In genomic region chr3:107413093-107413492, GRCm38 (mm10) we compare ENCODE assay signal across 15 mouse cellular contexts. TPM values are rescaled to one million over a fixed set of nuclear protein-coding genes. Genes with fewer than 3 reads are reported as not detected.
DNase-seq lines count a peak whose midpoint lies in the region; ATAC-seq and TF ChIP-seq lines count a peak whose summit lies in the region.
"Had no signal": no experiment of that assay in that cellular context is flagged by ENCODE, and none has a peak within 500 bp of the region (broad histone marks: within the 10 kb centered on the region; RNA-seq: fewer than 3 reads in every experiment).

No protein-coding gene starts in this region.

- DNase-seq in embryonic facial prominence, embryonic 14.5 days (ENCODE audit: low spot score): peak; percentile 22
- DNase-seq in embryonic facial prominence, embryonic 10.5 days (ENCODE audit: low spot score): no peak
- DNase-seq in hindbrain, embryonic 11.5 days (ENCODE audit: low spot score): no peak
- peak; percentile 77 for DNase-seq in cerebellum, adult 9-10 months
- DNase-seq in midbrain, postnatal 0 days (ENCODE audit: low spot score): no peak
- DNase-seq in thymus, postnatal 36 days: no peak
- DNase-seq: kidney, adult 8-10 months; lung, adult 2 months had no signal

- ATAC-seq in embryonic facial prominence, embryonic 14.5 days (ENCODE audit: low read depth): peak; percentile 71
- peak; percentile 15; the same call in 1 of the 2 replicates for ATAC-seq in hindbrain, embryonic 15.5 days (ENCODE audit: low FRiP score, low read depth)
- ATAC-seq in hindbrain, embryonic 11.5 days (ENCODE audit: low FRiP score): no peak
- ATAC-seq in midbrain, postnatal 0 days (ENCODE audit: low FRiP score): no peak
- no peak for ATAC-seq in activated CD4-positive, CD25-positive, alpha-beta regulatory T cell, adult 4 months
- ATAC-seq: Patski had no signal

- H3K27me3 ChIP-seq in embryonic facial prominence, embryonic 14.5 days (replicated peaks; ENCODE audit: control insufficient read depth, insufficient read depth, low read length): no peaks in the 10 kb centered on the region
- peaks cover 4% of the 10 kb centered on the region; the same call in 1 of the 2 replicates for H3K27me3 ChIP-seq in embryonic facial prominence, embryonic 10.5 days (replicated peaks; ENCODE audit: low read depth, poor library complexity, severe bottlenecking)
- H3K27me3 ChIP-seq in hindbrain, embryonic 15.5 days: no peaks in the 10 kb centered on the region
- H3K27me3 ChIP-seq in hindbrain, embryonic 11.5 days (ENCODE audit: control insufficient read depth, insufficient read depth, low read length): no peaks in the 10 kb centered on the region
- H3K27me3 ChIP-seq in midbrain, postnatal 0 days (ENCODE audit: insufficient read depth, low read length): no peaks in the 10 kb centered on the region
- H3K27me3 ChIP-seq: heart, embryonic 13.5 days had no signal

- H3K4me2 ChIP-seq in embryonic facial prominence, embryonic 14.5 days (ENCODE audit: low read depth, low read length): no peak overlapping the region
- H3K4me2 ChIP-seq in hindbrain, embryonic 15.5 days: no peak overlapping the region
- H3K4me2 ChIP-seq in hindbrain, embryonic 11.5 days (replicated peaks; ENCODE audit: low read depth, low read length): no peak overlapping the region
- no peak overlapping the region for H3K4me2 ChIP-seq in midbrain, postnatal 0 days (ENCODE audit: low read depth, low read length, poor library complexity, severe bottlenecking)
- H3K4me2 ChIP-seq: heart, embryonic 13.5 days; limb, embryonic 15.5 days had no signal

- no peak overlapping the region for H3K27ac ChIP-seq in embryonic facial prominence, embryonic 14.5 days (replicated peaks; ENCODE audit: low read depth, low read length)
- no peak overlapping the region for H3K27ac ChIP-seq in embryonic facial prominence, embryonic 10.5 days (replicated peaks)
- peak overlapping the region; percentile 75 for H3K27ac ChIP-seq in hindbrain, embryonic 15.5 days (replicated peaks)
- no peak overlapping the region for H3K27ac ChIP-seq in hindbrain, embryonic 11.5 days (ENCODE audit: low read depth, low read length)
- H3K27ac ChIP-seq in midbrain, postnatal 0 days (ENCODE audit: low read depth, low read length): peak overlapping the region; percentile 78; the same call in 1 of the 2 replicates
- H3K27ac ChIP-seq: heart, embryonic 13.5 days; limb, embryonic 15.5 days had no signal

- no peak for TF ChIP-seq CTCF in midbrain, postnatal 0 days (IDR thresholded peaks at IDR 0.05)

- H3K4me1 ChIP-seq in embryonic facial prominence, embryonic 14.5 days (ENCODE audit: control insufficient read depth, insufficient read depth, low read length): no peaks in the 10 kb centered on the region; the same call in 1 of the 2 replicates
- no peaks in the 10 kb centered on the region; the same call in 1 of the 2 replicates for H3K4me1 ChIP-seq in embryonic facial prominence, embryonic 10.5 days
- peaks cover 25% of the 10 kb centered on the region for H3K4me1 ChIP-seq in hindbrain, embryonic 15.5 days (replicated peaks)
- no peaks in the 10 kb centered on the region for H3K4me1 ChIP-seq in hindbrain, embryonic 11.5 days (replicated peaks; ENCODE audit: control insufficient read depth, insufficient read depth, low read length)
- H3K4me1 ChIP-seq in midbrain, postnatal 0 days (ENCODE audit: insufficient read depth, low read length): peaks cover 17% of the 10 kb centered on the region
- H3K4me1 ChIP-seq: limb, embryonic 15.5 days had no signal

- WGBS in embryonic facial prominence, embryonic 14.5 days: 25% methylated on average over 2 of the region's 2 CpGs
- 42% methylated on average over 2 of the region's 2 CpGs for WGBS in embryonic facial prominence, embryonic 10.5 days
- WGBS in hindbrain, embryonic 15.5 days: 48% methylated on average over 2 of the region's 2 CpGs
- WGBS in hindbrain, embryonic 11.5 days: 34% methylated on average over 2 of the region's 2 CpGs
- 30% methylated on average over 2 of the region's 2 CpGs for WGBS in midbrain, postnatal 0 days

- no peak overlapping the region for H3K4me3 ChIP-seq in embryonic facial prominence, embryonic 14.5 days (ENCODE audit: low read depth, low read length)
- no peak overlapping the region for H3K4me3 ChIP-seq in embryonic facial prominence, embryonic 10.5 days
- no peak overlapping the region for H3K4me3 ChIP-seq in hindbrain, embryonic 15.5 days
- H3K4me3 ChIP-seq in hindbrain, embryonic 11.5 days (ENCODE audit: low read depth, low read length): no peak overlapping the region
- H3K4me3 ChIP-seq in midbrain, postnatal 0 days (ENCODE audit: low read depth, low read length): no peak overlapping the region
- H3K4me3 ChIP-seq: heart, embryonic 13.5 days; limb, embryonic 15.5 days; myocyte had no signal

- no peaks in the 10 kb centered on the region for H3K9me3 ChIP-seq in embryonic facial prominence, embryonic 14.5 days (ENCODE audit: control insufficient read depth, low read length)
- H3K9me3 ChIP-seq in embryonic facial prominence, embryonic 10.5 days: no peaks in the 10 kb centered on the region
- H3K9me3 ChIP-seq in hindbrain, embryonic 15.5 days: no peaks in the 10 kb centered on the region
- no peaks in the 10 kb centered on the region for H3K9me3 ChIP-seq in hindbrain, embryonic 11.5 days (ENCODE audit: control insufficient read depth, low read length)
- no peaks in the 10 kb centered on the region for H3K9me3 ChIP-seq in midbrain, postnatal 0 days (ENCODE audit: low read length)
- H3K9me3 ChIP-seq: heart, embryonic 13.5 days; limb, embryonic 15.5 days had no signal

- H3K9ac ChIP-seq in embryonic facial prominence, embryonic 14.5 days (ENCODE audit: low read depth, low read length): no peak overlapping the region
- no peak overlapping the region for H3K9ac ChIP-seq in hindbrain, embryonic 15.5 days
- H3K9ac ChIP-seq in hindbrain, embryonic 11.5 days (ENCODE audit: low read depth, low read length): no peak overlapping the region
- H3K9ac ChIP-seq in midbrain, postnatal 0 days (replicated peaks; ENCODE audit: low read length, poor library complexity, severe bottlenecking): no peak overlapping the region
- H3K9ac ChIP-seq: heart, embryonic 13.5 days; limb, embryonic 15.5 days had no signal

- no peaks in the 10 kb centered on the region for H3K36me3 ChIP-seq in embryonic facial prominence, embryonic 14.5 days (ENCODE audit: control insufficient read depth, insufficient read depth, low read length)
- H3K36me3 ChIP-seq in embryonic facial prominence, embryonic 10.5 days (replicated peaks): no peaks in the 10 kb centered on the region
- no peaks in the 10 kb centered on the region for H3K36me3 ChIP-seq in hindbrain, embryonic 15.5 days
- H3K36me3 ChIP-seq in hindbrain, embryonic 11.5 days (ENCODE audit: control insufficient read depth, insufficient read depth, low read length): no peaks in the 10 kb centered on the region
- H3K36me3 ChIP-seq in midbrain, postnatal 0 days (ENCODE audit: insufficient read depth, low read length): no peaks in the 10 kb centered on the region
- H3K36me3 ChIP-seq: heart, embryonic 13.5 days; limb, embryonic 15.5 days had no signal

RNA-seq across cellular contexts. Expression of gene Kcnc4, which starts 46.3 kb away (rescaled TPM):
- 0.94 and 1.3 TPM in 2 replicates for polyA plus RNA-seq in embryonic facial prominence, embryonic 14.5 days (2014; fragmentation: Nextera tagmentation; extraction: Ambion mirVana)
- 0.32 and 0.33 TPM in 2 replicates for polyA plus RNA-seq in embryonic facial prominence, embryonic 10.5 days (2016; fragmentation: Nextera tagmentation; extraction: Ambion mirVana)
- 10.1 and 10.4 TPM in 2 replicates for polyA plus RNA-seq in hindbrain, embryonic 15.5 days (2015; fragmentation: Nextera tagmentation; extraction: Ambion mirVana)
- polyA plus RNA-seq in hindbrain, embryonic 11.5 days (2014; fragmentation: Nextera tagmentation; extraction: Ambion mirVana): 0.22 and 0.25 TPM in 2 replicates
- 41.3 and 46.8 TPM in 2 replicates for total RNA-seq in midbrain, postnatal 0 days (2014; rRNA removed)
- 16.0 and 17.2 TPM in 2 replicates for polyA plus RNA-seq in midbrain, postnatal 0 days (2015; fragmentation: Nextera tagmentation; extraction: Ambion mirVana)
- not detected for polyA plus RNA-seq in activated CD4-positive, CD25-positive, alpha-beta regulatory T cell, adult 4 months (2017; shearing (Covaris generic))
- polyA plus RNA-seq: myocyte; Patski; stomach, embryonic 14.5 days had no signal

Comparison
In these comparisons a context has a peak if more than half of its experiments do, and no peak if none do; other contexts are left out.
1. ATAC-seq: peak in embryonic facial prominence, embryonic 14.5 days (single experiment) and hindbrain, embryonic 15.5 days (single experiment); none in hindbrain, embryonic 11.5 days (single experiment), midbrain, postnatal 0 days (single experiment) and activated CD4-positive, CD25-positive, alpha-beta regulatory T cell, adult 4 months (single experiment).
2. DNase-seq: peak in embryonic facial prominence, embryonic 14.5 days (single experiment) and cerebellum, adult 9-10 months (single experiment); none in embryonic facial prominence, embryonic 10.5 days (single experiment), hindbrain, embryonic 11.5 days (single experiment), midbrain, postnatal 0 days (single experiment) and thymus, postnatal 36 days (0 of 2).
3. H3K27ac ChIP-seq: peak in hindbrain, embryonic 15.5 days (single experiment) and midbrain, postnatal 0 days (single experiment); none in embryonic facial prominence, embryonic 14.5 days (single experiment), embryonic facial prominence, embryonic 10.5 days (single experiment) and hindbrain, embryonic 11.5 days (single experiment).